Mouse (Mus musculus) CH12.LX (cell line): ENCODE measurements around the gene Poglut1.

Experiments used
- CTCF ChIP-seq, 2 experiments: IDR thresholded peaks in 1 of 2; conservative IDR thresholded peaks in 1 of 2; 2 replicates each; pipeline ENCODE4 v1.5.1; 2011 to 2012; ENCODE audit warnings: low read depth in 2 of 2, low read length in 2 of 2, improper control_type of control experiment in 1 of 2, inconsistent platforms in 1 of 2, mild to moderate bottlenecking in 1 of 2, moderate library complexity in 1 of 2
- E2F4 ChIP-seq: IDR thresholded peaks from 2 replicates; pipeline ENCODE4 v1.6.1; 2011; ENCODE audit warnings: low read depth, low read length, improper control_type of control experiment; ENCODE audit not compliant: insufficient replicate concordance
- EP300 ChIP-seq: IDR thresholded peaks from 2 replicates; pipeline ENCODE4 v1.6.1; 2011; ENCODE audit warnings: low read length, improper control_type of control experiment
- MAFK ChIP-seq: IDR thresholded peaks from 2 replicates; pipeline ENCODE4 v1.6.1; 2011; ENCODE audit warnings: low read length, improper control_type of control experiment; ENCODE audit not compliant: insufficient replicate concordance
- MAX ChIP-seq: IDR thresholded peaks from 2 replicates; pipeline ENCODE4 v1.6.1; 2011; ENCODE audit warnings: low read length, improper control_type of control experiment
- MXI1 ChIP-seq: IDR thresholded peaks from 2 replicates; pipeline ENCODE4 v1.6.1; 2011; ENCODE audit warnings: mild to moderate bottlenecking, low read depth, low read length, improper control_type of control experiment
- MYC ChIP-seq: IDR thresholded peaks from 2 replicates; pipeline ENCODE4 v1.6.1; 2011; ENCODE audit warnings: low read depth, mild to moderate bottlenecking, improper control_type of control experiment, low read length
- POLR2A ChIP-seq: IDR thresholded peaks from 2 replicates; pipeline ENCODE4 v1.6.1; 2011; ENCODE audit warnings: low read depth, mild to moderate bottlenecking, improper control_type of control experiment, low read length
- TBP ChIP-seq: conservative IDR thresholded peaks from 2 replicates; pipeline ENCODE4 v1.6.1; 2011; ENCODE audit warnings: low read depth, low read length, improper control_type of control experiment
- TCF12 ChIP-seq: IDR thresholded peaks from 2 replicates; pipeline ENCODE4 v1.6.1; 2014; ENCODE audit warnings: low read depth, mild to moderate bottlenecking, inconsistent platforms, low read length, improper control_type of control experiment
- ZMIZ1 ChIP-seq: IDR thresholded peaks from 2 replicates; pipeline ENCODE4 v1.6.1; 2012; ENCODE audit warnings: low read depth, mild to moderate bottlenecking, inconsistent platforms, low read length, improper control_type of control experiment

DNA sequence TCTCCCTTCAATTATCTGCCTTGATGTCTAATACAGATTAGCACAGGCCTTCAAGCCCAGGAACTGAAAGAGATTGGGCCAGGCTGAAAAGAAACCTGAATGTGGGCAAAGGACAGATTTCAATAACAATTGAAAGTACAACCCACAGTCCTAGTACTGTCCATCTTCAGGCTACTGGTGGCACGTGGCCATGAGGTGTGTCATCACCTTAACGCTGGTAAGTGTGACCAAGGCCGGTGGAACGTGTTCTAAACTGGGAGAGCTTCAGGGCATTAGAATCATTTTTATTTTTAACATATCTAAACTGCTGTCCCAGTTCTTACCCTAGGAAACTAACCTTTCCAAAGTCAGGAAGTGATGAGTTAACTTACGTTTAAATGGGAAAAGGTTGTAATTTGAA lies 37.1 kb upstream of the Poglut1 start:
- no peak for TF ChIP-seq TCF12
- no peak for TF ChIP-seq CTCF (conservative IDR thresholded peaks at IDR 0.05 in 1 of 2, IDR thresholded peaks at IDR 0.05 in 1 of 2; ENCODE audit: low read depth in 2 of 2, low read length in 2 of 2)
- no peak for TF ChIP-seq MAFK
- TF ChIP-seq TBP: no peak
- TF ChIP-seq POLR2A: no peak
- no peak for TF ChIP-seq MXI1
- TF ChIP-seq EP300: no peak
- no peak for TF ChIP-seq ZMIZ1
- no peak for TF ChIP-seq MYC
- no peak for TF ChIP-seq E2F4
- TF ChIP-seq MAX: no peak
